Mouse (Mus musculus) cerebellum, adult 18-20 months (tissue): ENCODE measurements at regions not wholly inside any gene's neighbourhood (a gene's known extent, or its start where the extent isn't known, plus 50 kb on each side); places are given as distances from the start of the nearest gene placed in this dataset.

Experiments used
- DNase-seq, 2 experiments: peaks; one replicate each; pipeline ENCODE4 v3.0.0; 2021

GRCm38 (mm10) chr4:103421541-103421951, 107.9 kb downstream of the Oma1 start:
- DNase-seq: no peak

- peak in 1 of 2 experiments; percentile 7 for DNase-seq
Observed at GRCm38 (mm10) chr4:103441383-103441782, 127.8 kb downstream of the Oma1 start.

GRCm38 (mm10) chr4:103441955-103442354, 128.3 kb downstream of the Oma1 start:
- DNase-seq: no peak

- DNase-seq: no peak
Observed at GRCm38 (mm10) chr4:103449276-103449675, 135.7 kb downstream of the Oma1 start.

GRCm38 (mm10) chr4:103450121-103450520, 136.5 kb downstream of the Oma1 start:
- no peak for DNase-seq

- DNase-seq: no peak
Observed at GRCm38 (mm10) chr4:103455458-103455857, 141.8 kb downstream of the Oma1 start.

GRCm38 (mm10) chr4:103466019-103466589, 152.5 kb downstream of the Oma1 start:
- no peak for DNase-seq

- DNase-seq: no peak
Observed at GRCm38 (mm10) chr4:103475596-103475995, 143.6 kb upstream of the Dab1 start.

GRCm38 (mm10) chr4:103486140-103486965, 132.8 kb upstream of the Dab1 start:
- no peak for DNase-seq

GRCm38 (mm10) chr4:103508435-103508834, 110.7 kb upstream of the Dab1 start:
- no peak for DNase-seq

- no peak for DNase-seq
Observed at GRCm38 (mm10) chr4:103512901-103513300, 106.3 kb upstream of the Dab1 start.

- DNase-seq: no peak
Observed at GRCm38 (mm10) chr4:103521870-103522609, 97.1 kb upstream of the Dab1 start.

- DNase-seq: no peak
Observed at GRCm38 (mm10) chr4:103536534-103537265, 82.5 kb upstream of the Dab1 start.

- no peak for DNase-seq
Observed at GRCm38 (mm10) chr4:103540960-103541359, 78.2 kb upstream of the Dab1 start.

- peak; percentile 20 to 23 for DNase-seq
Observed at GRCm38 (mm10) chr4:103547297-103547696, 71.9 kb upstream of the Dab1 start.

- DNase-seq: no peak
Observed at GRCm38 (mm10) chr4:103552476-103552875, 66.7 kb upstream of the Dab1 start.

- no peak for DNase-seq
Observed at GRCm38 (mm10) chr4:103553188-103553587, 66.0 kb upstream of the Dab1 start.

- no peak for DNase-seq
Observed at GRCm38 (mm10) chr4:103554597-103554996, 64.6 kb upstream of the Dab1 start.
